8 mouse cellular contexts compared by ENCODE assay signal in the genomic region with DNA sequence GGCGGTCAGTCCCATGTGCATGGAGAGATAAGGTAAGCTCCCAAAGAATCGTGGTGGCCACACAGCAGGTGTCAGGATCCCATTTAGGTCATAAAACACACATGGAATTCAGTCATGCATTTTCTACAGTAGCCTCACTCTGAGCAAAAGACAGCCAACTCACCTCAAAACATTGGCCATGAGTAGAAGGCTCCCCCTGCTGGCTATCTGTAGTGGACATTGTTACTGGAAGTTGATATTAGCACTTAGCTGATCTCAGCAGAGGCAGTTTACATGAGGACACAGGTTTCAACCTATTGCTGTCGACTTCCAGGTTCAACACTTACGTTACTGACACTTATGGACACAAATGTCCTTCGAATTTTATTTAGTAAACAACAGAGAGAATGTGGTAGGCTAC. TPM values are rescaled to one million over a fixed set of nuclear protein-coding genes. Genes with fewer than 3 reads are reported as not detected.
DNase-seq lines count a peak whose midpoint lies in the region; ATAC-seq and TF ChIP-seq lines count a peak whose summit lies in the region.

No protein-coding gene starts in this region.

- no peak overlapping the region for H3K4me3 ChIP-seq in G1E (ENCODE audit: low read depth, low read length)
- no peak overlapping the region for H3K4me3 ChIP-seq in kidney, embryonic 14.5 days (ENCODE audit: low read length)
- no peak overlapping the region for H3K4me3 ChIP-seq in limb, embryonic 11.5 days (ENCODE audit: low read depth, low read length)
- H3K4me3 ChIP-seq in midbrain, embryonic 15.5 days, result no peak overlapping the region

- peaks cover 2% of the 10 kb centered on the region; the same call in 1 of the 2 replicates for H3K27me3 ChIP-seq in G1E (ENCODE audit: insufficient read depth, low read length)
- H3K27me3 ChIP-seq in kidney, embryonic 14.5 days (ENCODE audit: control insufficient read depth, insufficient read depth, low read length), result peaks cover 11% of the 10 kb centered on the region
- peaks cover 7% of the 10 kb centered on the region for H3K27me3 ChIP-seq in limb, embryonic 11.5 days (ENCODE audit: control insufficient read depth, insufficient read depth, low read length)
- peaks cover 11% of the 10 kb centered on the region for H3K27me3 ChIP-seq in midbrain, embryonic 15.5 days (replicated peaks)

- no peak overlapping the region for H3K27ac ChIP-seq in kidney, embryonic 14.5 days (ENCODE audit: low read depth, low read length)
- no peak overlapping the region for H3K27ac ChIP-seq in limb, embryonic 11.5 days (replicated peaks; ENCODE audit: low read depth, low read length)
- no peak overlapping the region for H3K27ac ChIP-seq in midbrain, embryonic 15.5 days

- no peak overlapping the region for H3K4me2 ChIP-seq in kidney, embryonic 14.5 days (replicated peaks; ENCODE audit: low read depth, low read length)
- no peak overlapping the region for H3K4me2 ChIP-seq in limb, embryonic 11.5 days (ENCODE audit: low read depth, severe bottlenecking)
- H3K4me2 ChIP-seq in midbrain, embryonic 15.5 days, result no peak overlapping the region

- H3K9ac ChIP-seq in kidney, embryonic 14.5 days (ENCODE audit: low read depth, low read length), result no peak overlapping the region
- H3K9ac ChIP-seq in limb, embryonic 11.5 days (ENCODE audit: low read length), result no peak overlapping the region
- no peak overlapping the region for H3K9ac ChIP-seq in midbrain, embryonic 15.5 days

- peak; percentile 53; the same call in 1 of the 2 replicates for TF ChIP-seq CTCF in G1E (IDR thresholded peaks at IDR 0.05; ENCODE audit: low read depth, low read length)

- H3K4me1 ChIP-seq in G1E (ENCODE audit: insufficient read depth, low read depth, low read length), result no peaks in the 10 kb centered on the region
- no peaks in the 10 kb centered on the region for H3K4me1 ChIP-seq in kidney, embryonic 14.5 days (ENCODE audit: control insufficient read depth, insufficient read depth, low read length)
- no peaks in the 10 kb centered on the region for H3K4me1 ChIP-seq in limb, embryonic 11.5 days (ENCODE audit: control insufficient read depth, insufficient read depth, low read length)
- H3K4me1 ChIP-seq in midbrain, embryonic 15.5 days, result peaks cover under 1% of the 10 kb centered on the region; the same call in 1 of the 2 replicates

- 0 out of 2 replicates have a peak, but pooled peaks have one; percentile 37 for ATAC-seq in G1E (ENCODE audit: extremely low read depth, insufficient number of reproducible peaks, low FRiP score, poor library complexity, severe bottlenecking)
- ATAC-seq in kidney, embryonic 14.5 days (ENCODE audit: low FRiP score, low TSS enrichment), result peak; percentile 62; the same call in 1 of the 2 replicates
- no peak for ATAC-seq in limb, embryonic 11.5 days (ENCODE audit: insufficient number of reproducible peaks, low FRiP score, low TSS enrichment, low read depth)
- peak; percentile 87 for ATAC-seq in midbrain, embryonic 15.5 days (replicated peaks)

- DNase-seq in B cell, adult 2 months, result peak; percentile 22 to 29
- no peak for DNase-seq in G1E (ENCODE audit: low spot score)
- DNase-seq in cerebellum, postnatal 10 days, result peak; percentile 89 to 92
- peak; percentile 48 to 63 for DNase-seq in frontal cortex, postnatal 25 days (ENCODE audit: low spot score in 2 of 2)
- DNase-seq in limb, embryonic 11.5 days (ENCODE audit: low spot score), result peak; percentile 82
- DNase-seq in thymus, postnatal 4 days, result peak; percentile 48

- 35% methylated on average over 5 of the region's 5 CpGs for whole genome bisulfite sequencing in kidney, embryonic 14.5 days
- 41% methylated on average over 5 of the region's 5 CpGs for WGBS in limb, embryonic 11.5 days
- WGBS in midbrain, embryonic 15.5 days, result 39% methylated on average over 5 of the region's 5 CpGs

- peaks cover 28% of the 10 kb centered on the region for H3K36me3 ChIP-seq in G1E (replicated peaks)
- peaks cover 10% of the 10 kb centered on the region; the same call in 1 of the 2 replicates for H3K36me3 ChIP-seq in kidney, embryonic 14.5 days (ENCODE audit: control insufficient read depth, insufficient read depth, low read length)
- peaks cover 4% of the 10 kb centered on the region; the same call in 1 of the 2 replicates for H3K36me3 ChIP-seq in limb, embryonic 11.5 days (ENCODE audit: control insufficient read depth, insufficient read depth, low read length)
- peaks cover 5% of the 10 kb centered on the region; the same call in 1 of the 2 replicates for H3K36me3 ChIP-seq in midbrain, embryonic 15.5 days (replicated peaks)

- no peaks in the 10 kb centered on the region for H3K9me3 ChIP-seq in G1E (replicated peaks)
- H3K9me3 ChIP-seq in kidney, embryonic 14.5 days (ENCODE audit: control insufficient read depth, low read length), result no peaks in the 10 kb centered on the region
- no peaks in the 10 kb centered on the region for H3K9me3 ChIP-seq in limb, embryonic 11.5 days (ENCODE audit: control insufficient read depth, low read length)
- no peaks in the 10 kb centered on the region for H3K9me3 ChIP-seq in midbrain, embryonic 15.5 days

RNA-seq across cellular contexts. Expression of a gene that starts 5.9 kb away (rescaled TPM):
- total RNA-seq in G1E (2014; fragmentation: Nextera tagmentation) (not detected in 2 replicates), G1E (2017) (not detected in 2 replicates)
- polyA plus RNA-seq in G1E (2012), result not detected in 2 replicates
- polyA plus RNA-seq in kidney, embryonic 14.5 days (2014; fragmentation: Nextera tagmentation; extraction: Ambion mirVana), result 0.15 and 0.27 TPM in 2 replicates
- polyA plus RNA-seq in limb, embryonic 11.5 days (2014; fragmentation: Nextera tagmentation; extraction: Ambion mirVana), result 0.43 and 0.47 TPM in 2 replicates
- 0.23 and 0.28 TPM in 2 replicates for polyA plus RNA-seq in midbrain, embryonic 15.5 days (2015; fragmentation: Nextera tagmentation; extraction: Ambion mirVana)

RNA-seq across cellular contexts. Expression of a gene that starts 21.3 kb away (rescaled TPM):
- total RNA-seq in G1E (2014; fragmentation: Nextera tagmentation) (102 and 141 TPM in 2 replicates), G1E (2017) (125 and 166 TPM in 2 replicates)
- polyA plus RNA-seq in G1E (2012), result 1.6 and 2.6 TPM in 2 replicates
- 216 and 230 TPM in 2 replicates for polyA plus RNA-seq in kidney, embryonic 14.5 days (2014; fragmentation: Nextera tagmentation; extraction: Ambion mirVana)
- 207 and 222 TPM in 2 replicates for polyA plus RNA-seq in limb, embryonic 11.5 days (2014; fragmentation: Nextera tagmentation; extraction: Ambion mirVana)
- polyA plus RNA-seq in midbrain, embryonic 15.5 days (2015; fragmentation: Nextera tagmentation; extraction: Ambion mirVana), result 102 and 105 TPM in 2 replicates

RNA-seq across cellular contexts. Expression of a gene that starts 21.4 kb away (rescaled TPM):
- total RNA-seq in G1E (2014; fragmentation: Nextera tagmentation) (2.8 and 3.9 TPM in 2 replicates), G1E (2017) (3.1 and 3.7 TPM in 2 replicates)
- 0.76 and 0.97 TPM in 2 replicates for polyA plus RNA-seq in G1E (2012)
- polyA plus RNA-seq in kidney, embryonic 14.5 days (2014; fragmentation: Nextera tagmentation; extraction: Ambion mirVana), result 22.9 and 23.0 TPM in 2 replicates
- polyA plus RNA-seq in limb, embryonic 11.5 days (2014; fragmentation: Nextera tagmentation; extraction: Ambion mirVana), result 11.3 and 15.7 TPM in 2 replicates
- 51.0 and 55.8 TPM in 2 replicates for polyA plus RNA-seq in midbrain, embryonic 15.5 days (2015; fragmentation: Nextera tagmentation; extraction: Ambion mirVana)

Comparison
In these comparisons a context has a peak if more than half of its experiments do, and no peak if none do; other contexts are left out.
1. RNA of a gene that starts 21.3 kb away (polyA plus RNA-seq): 207 to 222 TPM in limb, embryonic 11.5 days, 216 to 230 TPM in kidney, embryonic 14.5 days and 102 to 105 TPM in midbrain, embryonic 15.5 days; 1.6 to 2.6 TPM in G1E; every median in the first group is over 10 times any median in the second.